Mouse (Mus musculus): ENCODE measurements at regions not wholly inside any gene's neighbourhood (a gene's known extent, or its start where the extent isn't known, plus 50 kb on each side); places are given as distances from the start of the nearest gene placed in this dataset.

DNA sequence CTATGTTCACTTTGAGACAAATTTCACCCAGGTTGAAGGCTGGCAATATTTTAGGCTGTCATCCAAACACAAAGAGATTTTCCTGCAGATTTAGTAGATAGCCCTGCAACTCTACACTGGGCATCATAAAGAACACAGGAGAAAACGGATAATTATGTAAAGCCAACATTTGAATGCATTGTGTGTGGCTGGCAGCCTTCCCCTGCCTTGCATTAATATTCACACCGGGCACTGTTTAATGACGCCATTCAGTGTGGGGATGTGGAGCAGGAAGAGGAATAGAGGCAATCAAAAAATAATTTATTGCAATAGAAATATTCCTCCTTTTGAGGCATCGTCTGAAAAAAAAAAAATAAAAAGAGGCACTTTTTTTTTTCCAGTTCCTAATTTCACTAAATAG, 105.7 kb downstream of the Samd5 start:
- ATAC-seq (replicated peaks; ENCODE audit: poor library complexity, severe bottlenecking): no peak

DNA sequence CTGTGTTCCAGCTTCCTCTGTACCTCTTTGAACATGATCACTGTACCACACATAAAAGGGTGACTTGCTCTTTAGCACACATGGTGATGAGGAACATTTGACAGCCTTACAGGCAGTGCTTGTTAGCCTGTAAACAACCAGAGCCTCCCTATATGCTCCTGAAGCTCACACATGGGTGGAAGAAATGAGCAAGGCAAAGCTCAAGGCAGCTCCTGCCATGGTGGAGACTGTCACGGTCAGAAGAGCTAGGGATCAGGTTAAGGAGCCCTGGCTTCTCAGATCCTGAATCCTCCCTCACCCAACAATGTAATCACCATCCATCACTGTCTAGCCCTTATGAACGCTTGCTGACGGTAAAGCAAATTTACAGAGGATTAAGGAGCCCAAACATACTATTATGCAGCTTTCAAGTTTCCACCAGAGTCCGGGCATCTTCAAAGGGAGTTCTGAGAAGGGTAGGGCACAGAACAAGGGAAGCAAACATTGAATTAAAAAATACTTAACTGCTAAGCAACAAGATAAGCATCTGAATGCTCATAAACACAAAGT, 117.4 kb downstream of the Samd5 start:
- no peak for ATAC-seq (replicated peaks; ENCODE audit: poor library complexity, severe bottlenecking)

DNA sequence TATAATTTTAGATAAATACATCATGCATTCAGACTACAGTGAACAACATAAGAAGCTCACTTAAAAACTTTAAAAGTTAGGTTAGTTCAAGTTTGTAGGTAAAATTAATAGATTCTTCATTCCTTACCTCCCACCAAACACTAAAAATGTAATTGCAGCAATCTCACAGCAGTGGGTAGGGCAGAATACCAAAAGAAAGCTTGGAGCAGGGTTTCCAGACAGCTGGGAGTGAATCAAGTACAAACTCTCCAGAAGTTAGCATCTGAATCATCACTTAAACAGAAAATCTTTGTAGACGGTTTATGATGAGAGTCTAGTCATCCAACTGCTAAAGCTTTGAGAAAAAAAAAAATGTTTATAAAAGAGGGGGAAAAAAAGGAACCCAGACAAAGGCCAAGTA, 117.9 kb downstream of the Samd5 start:
- ATAC-seq (replicated peaks; ENCODE audit: poor library complexity, severe bottlenecking): no peak

DNA sequence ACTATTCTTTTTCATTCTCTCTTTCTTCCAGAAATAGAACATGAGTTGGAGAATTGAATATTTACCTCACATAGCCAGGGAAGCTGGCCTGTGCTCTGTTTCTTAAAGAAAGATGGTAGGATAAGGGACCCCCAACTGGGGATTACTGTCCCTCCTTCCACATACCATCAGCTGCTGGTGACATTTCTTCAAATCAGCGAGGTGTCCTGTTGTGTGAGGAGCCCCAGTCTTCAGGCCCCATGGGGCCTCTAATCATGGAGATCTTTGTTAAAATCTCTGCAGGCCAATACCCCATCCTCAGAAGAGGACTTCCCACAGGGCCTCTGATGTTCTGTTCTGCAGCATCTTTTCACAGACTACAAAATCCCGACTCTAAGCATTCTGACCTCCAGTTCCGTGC, 121.1 kb downstream of the Samd5 start:
- ATAC-seq (replicated peaks; ENCODE audit: poor library complexity, severe bottlenecking): no peak

DNA sequence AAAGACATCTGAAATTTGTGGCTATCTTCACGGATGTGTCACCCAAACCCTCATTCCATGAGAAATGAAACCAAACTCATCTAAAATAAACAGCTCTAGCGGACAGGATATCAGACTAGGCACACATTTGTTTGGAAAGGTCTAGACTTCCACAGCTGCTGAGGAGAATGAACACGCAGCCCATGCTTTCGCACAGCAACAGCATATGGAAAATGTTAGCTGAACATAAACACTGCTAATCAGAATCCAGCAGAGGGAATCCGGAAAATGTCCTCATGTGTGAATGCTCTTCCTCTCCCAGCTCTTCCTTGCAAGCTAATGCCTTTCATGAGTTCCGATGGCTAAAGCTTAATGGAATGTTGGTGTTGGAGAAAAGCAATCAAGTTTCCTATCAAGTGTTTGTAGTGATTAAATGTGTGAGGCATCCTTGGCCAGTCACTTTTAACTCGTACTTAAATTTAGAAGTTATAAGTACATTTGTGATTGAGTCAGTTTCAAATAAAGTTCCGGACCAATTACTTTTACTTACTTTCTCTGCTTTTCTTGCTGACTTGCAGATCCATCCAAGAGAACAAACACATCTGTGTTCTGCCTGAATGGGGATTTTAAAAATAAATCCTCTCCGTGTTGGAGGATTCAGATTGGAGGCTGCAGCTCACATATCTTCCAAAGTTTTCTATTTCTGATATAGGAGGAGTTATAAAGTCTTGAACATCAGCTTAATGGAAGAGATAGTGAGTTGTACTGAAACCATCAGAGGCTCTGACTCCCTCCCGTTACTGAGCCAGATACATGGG, 124.9 kb downstream of the Samd5 start:
- ATAC-seq (replicated peaks; ENCODE audit: poor library complexity, severe bottlenecking): no peak

DNA sequence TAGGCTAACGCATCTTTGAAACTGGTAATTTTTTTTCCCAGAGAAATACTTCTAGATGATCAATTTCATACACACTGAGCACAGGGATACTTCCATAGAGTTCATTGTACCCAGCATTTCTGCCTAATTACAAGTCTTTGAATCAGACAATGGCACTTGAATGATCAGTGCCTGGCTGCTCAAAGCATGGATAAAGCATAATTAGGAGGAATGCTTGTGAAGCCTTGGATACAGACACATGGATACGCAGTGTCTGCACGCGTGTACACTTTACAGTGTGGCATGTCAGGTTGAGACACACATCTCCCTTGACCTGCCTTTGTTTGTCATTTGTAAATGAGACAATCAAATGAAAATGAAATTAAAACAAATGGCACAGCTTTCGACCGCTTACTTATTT, 129.2 kb downstream of the Samd5 start:
- ATAC-seq (replicated peaks; ENCODE audit: poor library complexity, severe bottlenecking): no peak

DNA sequence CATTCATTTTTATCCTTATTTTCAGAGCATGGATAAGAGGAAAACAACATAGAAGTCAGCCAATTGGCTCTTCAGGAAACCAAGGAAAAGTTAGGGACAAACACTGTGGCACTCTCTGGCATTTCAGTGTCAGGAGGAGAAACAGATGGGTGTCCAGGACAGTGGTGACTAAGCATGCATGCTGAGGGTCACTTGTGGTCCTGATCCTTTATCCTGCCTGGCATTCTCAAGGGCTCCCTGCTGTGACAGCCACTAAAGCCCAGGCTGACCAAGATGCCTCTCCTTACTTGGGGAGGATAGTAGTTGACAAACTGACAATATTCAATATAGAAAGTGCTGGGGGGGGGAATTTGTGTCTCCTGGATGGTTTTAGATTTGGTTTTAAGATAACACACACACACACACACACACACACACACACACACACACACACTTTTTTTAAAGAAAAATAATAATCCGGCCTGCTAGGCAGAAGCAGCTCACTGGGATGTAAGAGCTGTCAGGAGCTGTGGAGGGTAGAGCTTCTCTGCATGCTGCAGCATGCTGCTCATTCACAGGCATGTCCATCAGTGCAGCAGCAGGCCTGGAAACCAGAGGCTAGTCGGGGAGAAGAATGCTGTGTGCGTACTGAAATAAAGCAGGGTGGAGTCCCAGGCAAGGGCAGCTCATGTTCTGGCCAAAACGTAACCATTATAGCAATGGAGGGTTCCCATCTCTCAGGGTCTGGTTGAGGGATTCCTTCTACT, 130.8 kb downstream of the Samd5 start:
- ATAC-seq (replicated peaks; ENCODE audit: poor library complexity, severe bottlenecking): no peak

DNA sequence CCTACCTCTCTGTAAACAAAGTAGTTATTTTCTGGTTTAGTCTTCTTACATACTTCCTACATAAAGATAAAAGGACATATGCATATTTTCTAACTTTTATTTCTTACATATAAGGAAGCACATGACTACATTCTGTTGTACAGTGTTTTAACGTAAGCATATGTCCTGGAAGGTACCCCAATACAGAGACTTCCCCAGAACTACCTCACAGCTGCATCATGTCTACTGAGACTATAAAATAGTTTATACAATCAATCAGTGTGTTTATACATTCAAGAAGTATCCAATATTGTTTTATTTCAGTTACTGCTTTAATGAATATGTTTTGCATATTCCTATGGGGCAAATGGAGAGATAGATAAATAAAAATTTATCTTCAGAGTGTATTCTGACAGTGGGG, 133.4 kb downstream of the Samd5 start:
- no peak for ATAC-seq (replicated peaks; ENCODE audit: poor library complexity, severe bottlenecking)

DNA sequence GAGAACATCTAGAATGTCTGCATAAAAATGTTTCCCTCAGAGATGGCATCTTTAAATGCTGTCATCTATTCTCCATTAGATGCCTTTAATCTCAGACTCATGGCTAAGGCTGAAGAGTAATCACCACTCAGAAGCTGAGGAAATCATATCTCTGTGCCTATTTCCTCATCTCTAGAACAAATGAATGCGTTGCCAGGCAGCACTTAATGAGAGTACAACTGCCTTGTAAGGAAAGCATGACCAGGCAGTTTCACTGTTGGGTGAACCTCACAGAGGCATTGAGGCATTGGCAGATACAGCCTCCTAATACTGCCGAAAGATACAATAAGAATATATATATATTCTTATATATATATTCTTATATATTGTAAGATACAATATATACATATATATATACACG, 137.3 kb downstream of the Samd5 start:
- no peak for ATAC-seq (replicated peaks; ENCODE audit: poor library complexity, severe bottlenecking)

DNA sequence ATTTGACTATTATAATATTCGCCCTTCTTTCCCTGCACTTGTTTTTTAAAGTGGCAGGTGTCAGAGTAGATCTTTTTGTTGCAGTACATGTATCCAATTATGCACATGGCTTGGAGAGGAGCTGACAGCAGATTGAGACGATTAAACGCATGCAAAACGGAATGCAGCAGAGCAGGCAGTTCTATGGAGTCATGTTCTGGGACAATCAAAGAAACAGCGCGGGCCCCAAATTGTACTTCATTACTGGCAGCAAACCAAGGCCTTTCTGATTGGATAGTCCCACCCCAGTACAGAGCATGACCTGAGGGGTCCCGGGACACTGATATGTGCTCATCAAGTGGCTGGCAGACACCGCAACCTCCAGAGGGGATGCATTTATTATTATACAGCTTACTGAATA, 140.5 kb downstream of the Samd5 start:
- ATAC-seq (replicated peaks; ENCODE audit: poor library complexity, severe bottlenecking): no peak

DNA sequence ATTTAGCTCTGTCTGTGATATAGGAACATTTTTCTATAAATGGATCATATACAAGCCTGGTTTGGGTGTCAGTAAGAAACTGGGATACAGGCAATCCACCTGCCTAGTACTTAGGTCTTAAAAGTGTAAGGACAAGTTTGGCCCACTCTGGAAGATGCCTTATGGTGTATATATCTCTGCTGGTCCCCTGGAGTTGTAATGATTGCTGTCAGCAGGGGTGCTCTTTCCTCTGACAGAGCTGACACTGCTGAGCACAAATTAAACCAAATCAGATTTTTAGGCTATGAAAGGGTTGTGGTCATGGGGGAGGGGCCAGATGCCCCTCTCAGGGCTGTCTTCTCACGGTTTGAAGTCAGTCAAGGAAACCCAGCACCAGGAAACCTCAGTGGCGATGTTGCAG, 141.7 kb downstream of the Samd5 start:
- no peak for ATAC-seq (replicated peaks; ENCODE audit: poor library complexity, severe bottlenecking)

DNA sequence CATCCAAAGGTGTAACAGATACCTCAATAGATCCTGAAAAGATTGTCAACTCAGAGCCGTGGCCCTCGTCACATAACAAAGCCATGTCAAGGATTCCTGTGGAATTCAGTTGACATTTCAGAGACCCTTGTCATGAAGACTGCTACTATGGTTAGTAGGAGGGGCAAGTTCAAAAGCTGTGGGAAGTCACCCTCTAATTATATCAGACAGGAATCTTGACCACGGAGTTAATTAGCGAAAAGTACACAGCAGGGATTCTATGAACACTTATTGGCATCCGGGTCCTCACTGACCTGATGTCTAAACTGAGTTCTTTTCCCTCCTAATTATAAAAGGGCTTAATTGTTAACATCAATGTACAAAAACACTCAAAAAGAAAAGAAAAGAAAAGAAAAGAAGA, 143.1 kb downstream of the Samd5 start:
- ATAC-seq (replicated peaks; ENCODE audit: poor library complexity, severe bottlenecking): no peak

DNA sequence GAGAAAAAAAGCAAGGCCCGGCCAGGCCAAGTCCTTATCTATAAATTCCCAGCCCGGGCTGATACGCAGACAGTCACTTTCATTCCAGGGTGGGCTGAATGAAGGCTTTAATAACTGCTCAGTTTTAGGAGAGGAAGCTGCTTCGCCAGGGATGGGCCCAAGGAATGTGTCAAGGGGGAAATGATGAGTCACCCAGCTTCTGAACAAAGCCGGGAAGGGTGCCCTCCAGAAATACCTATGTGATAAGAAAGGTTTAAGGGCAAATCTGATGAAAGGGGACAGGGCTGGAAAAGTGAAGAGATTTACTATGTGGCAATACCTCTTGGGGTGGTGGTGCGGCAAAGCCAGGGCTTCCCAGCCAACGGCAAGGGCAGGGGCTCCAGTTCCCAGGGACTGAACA, 145.6 kb downstream of the Samd5 start:
- ATAC-seq (replicated peaks; ENCODE audit: poor library complexity, severe bottlenecking): no peak

DNA sequence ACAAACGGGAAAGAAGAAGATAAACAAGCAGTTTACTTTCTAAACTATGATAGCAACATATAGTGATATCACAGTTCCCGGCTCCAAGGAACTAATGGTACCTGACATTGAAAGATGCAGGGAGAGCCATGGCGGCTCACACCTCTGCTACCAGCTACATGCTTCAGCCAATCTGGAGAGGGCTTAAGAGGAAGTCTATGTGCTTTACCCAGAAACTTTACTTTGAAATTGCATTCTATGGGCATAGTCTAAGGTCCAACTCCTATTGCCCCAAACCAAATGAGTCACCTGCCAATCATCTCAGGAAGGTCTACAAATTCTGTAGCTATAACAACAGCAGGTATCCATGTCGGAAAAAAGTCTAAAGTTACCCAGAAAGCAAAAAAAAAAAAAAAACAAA, 146.9 kb downstream of the Samd5 start:
- ATAC-seq (replicated peaks; ENCODE audit: poor library complexity, severe bottlenecking): no peak

DNA sequence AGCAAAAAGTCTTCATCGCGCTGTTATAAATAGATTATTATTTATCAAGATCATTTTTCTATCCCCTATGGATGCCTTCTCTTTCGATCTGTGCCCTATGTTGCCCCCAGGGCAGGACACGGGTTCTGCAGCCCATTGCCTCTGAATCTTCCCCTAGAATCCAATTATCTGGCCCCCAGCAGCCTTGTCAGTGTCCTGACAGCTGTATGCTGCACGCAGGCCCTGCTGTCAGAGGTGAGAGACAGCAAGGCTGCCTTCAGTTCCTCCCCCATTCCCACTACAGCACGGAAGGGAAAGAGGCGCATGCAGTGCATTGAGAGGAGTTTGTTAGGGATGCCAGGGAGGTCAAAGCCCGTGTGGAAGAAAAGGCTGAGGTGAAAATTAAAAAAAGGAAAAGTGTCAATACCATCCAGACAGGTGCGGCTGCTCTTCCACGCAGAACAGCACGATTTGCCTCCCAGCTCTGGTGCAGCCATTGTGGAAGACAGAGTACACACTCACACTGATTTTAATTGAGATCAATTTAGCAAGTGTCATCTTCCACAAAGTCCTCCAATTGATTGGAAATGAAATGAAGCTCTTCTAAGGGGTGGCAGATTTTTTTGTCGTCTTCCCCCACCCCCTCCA, 165.1 kb downstream of the Samd5 start:
- ATAC-seq (replicated peaks; ENCODE audit: poor library complexity, severe bottlenecking): no peak

DNA sequence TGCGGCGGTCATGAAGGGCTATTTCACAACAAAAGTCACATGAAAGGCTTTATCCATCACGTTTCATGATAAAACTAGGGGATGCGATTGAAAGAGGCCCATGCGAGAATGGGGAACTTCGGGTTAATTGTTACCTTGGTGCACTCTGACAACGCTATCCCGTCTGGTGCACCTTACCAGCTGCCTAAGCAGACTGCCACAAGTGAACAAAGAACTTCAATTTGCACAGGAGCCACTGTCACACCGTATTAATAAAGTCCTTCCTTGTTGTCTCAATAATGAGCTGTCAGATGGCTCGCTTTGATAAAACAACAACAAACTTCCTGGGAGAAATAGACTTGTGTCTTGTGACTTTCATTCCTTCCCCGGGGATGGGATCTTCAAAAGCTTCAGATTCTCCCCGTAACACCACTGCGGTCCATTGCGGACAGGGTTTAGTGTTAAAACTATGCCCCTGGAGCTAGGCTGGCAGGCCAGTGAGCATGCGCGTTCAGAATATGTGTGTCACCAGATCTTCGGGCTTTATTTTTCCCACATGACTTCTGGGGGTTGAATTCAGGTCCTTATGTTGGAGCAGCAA, 165.8 kb downstream of the Samd5 start:
- ATAC-seq (replicated peaks; ENCODE audit: poor library complexity, severe bottlenecking): no peak

DNA sequence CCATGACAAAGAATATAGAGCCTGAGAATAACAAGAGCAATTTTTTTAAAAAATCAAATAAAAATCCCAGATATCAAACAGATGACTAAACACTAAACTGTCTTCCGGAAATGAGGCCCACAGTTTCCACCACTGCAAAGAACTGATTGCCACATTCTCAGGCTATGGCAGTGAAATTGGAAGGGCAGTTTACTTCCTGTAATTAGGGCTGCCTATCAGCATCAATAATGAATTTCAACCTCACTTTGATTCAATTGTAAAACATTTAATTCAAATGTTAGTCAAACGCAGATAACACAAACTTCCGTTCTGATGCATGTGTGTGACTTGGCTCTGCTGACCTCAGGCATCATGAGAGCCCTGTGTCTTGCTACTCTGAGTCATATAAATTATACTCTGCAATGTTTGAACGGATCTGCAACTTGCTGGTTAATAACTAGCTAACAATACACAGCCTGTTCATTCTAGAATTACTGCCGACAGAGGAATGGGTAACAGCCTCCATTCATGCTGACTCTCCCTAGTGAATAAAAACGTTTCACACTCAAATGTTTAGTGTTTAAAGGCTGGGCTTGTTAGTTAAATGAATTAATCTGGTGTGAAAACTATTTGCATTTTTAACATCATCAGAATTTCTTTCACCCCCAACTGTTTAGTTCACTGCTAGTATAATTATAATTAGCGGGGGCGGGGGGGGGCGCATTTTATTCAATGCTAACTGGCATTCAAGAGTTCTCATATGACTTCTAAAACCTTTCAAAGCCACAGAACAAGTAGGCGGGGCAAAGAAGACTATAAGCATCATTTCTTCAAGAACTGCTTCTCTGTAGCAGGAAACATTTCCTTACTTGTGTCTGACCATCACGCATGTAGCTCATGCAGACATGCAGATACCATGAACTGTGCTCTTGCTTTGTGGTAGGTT, 171.2 kb downstream of the Samd5 start:
- no peak for ATAC-seq (replicated peaks; ENCODE audit: poor library complexity, severe bottlenecking)

DNA sequence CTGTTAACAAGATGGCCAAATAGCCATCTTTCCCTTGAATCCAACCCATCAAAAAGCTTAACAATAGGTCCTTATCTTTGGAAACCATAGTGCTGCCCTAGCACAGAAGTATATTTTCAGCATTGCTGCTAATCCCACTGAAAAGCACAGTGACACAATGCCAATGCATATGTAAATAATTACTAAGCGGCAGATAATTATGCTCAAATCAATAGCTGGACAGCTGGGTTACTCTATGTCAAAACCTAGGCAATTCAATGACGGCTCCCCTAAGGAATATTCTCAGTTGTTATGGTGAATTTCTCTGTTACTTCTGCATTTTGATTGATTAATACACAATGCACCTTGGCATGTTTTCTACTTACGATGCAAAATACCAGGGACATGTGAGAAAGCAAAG, 176.5 kb downstream of the Samd5 start:
- ATAC-seq (replicated peaks; ENCODE audit: poor library complexity, severe bottlenecking): no peak

DNA sequence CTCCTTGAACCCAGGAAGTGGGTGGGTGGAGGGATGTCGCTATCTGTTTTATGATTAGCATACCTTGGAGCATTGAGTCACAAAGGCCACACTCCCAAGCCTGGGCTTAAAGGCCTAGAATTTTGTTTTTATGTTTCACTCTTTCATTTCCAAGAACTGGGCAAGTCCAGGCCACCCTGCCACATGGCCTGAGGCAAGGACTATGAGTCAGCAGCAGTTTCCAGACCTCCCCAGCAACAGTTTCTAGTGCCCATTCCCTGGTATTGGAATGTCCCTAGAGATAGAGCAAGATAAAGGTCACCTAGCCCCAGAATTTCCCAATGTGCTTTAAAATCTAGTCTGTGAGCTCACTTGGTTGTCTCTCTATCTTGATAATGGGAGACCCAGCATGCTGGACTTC, 178.0 kb downstream of the Samd5 start:
- ATAC-seq (replicated peaks; ENCODE audit: poor library complexity, severe bottlenecking): no peak

DNA sequence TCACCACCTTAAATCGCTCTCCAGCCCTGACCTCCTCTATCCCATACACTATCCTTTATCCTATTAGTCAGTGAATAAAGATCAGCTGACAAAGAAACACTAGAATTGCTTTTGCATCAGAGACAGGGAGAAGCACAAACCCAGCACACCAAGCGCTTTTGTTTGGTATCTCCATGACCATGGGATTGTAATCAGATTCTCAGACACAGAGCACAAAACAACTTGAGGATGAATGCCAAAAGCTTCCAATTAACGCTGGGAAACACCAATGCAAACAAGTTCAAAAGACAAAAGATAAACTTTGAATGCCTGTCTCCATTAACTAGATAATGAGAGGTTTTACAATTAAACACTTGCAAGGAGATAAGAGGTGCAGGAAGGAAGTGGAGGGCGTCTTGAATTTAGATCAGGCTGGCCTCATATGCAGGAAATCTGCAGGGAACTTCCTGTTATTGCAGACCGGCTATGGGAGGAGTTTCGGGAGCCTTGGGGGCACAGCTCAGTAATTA, 179.8 kb downstream of the Samd5 start:
- no peak for ATAC-seq (replicated peaks; ENCODE audit: poor library complexity, severe bottlenecking)
